Mouse (Mus musculus): ENCODE measurements at regions not wholly inside any gene's neighbourhood (a gene's known extent, or its start where the extent isn't known, plus 50 kb on each side); places are given as distances from the start of the nearest gene placed in this dataset.

GRCm38 (mm10) chr4:56489361-56489760, 250.5 kb upstream of the Gm26657 start:
- DNase-seq (ENCODE audit: low read depth, low spot score), result no peak

- DNase-seq (ENCODE audit: low read depth, low spot score), result no peak
Measured at GRCm38 (mm10) chr4:56483708-56484107, 256.2 kb upstream of the Gm26657 start.

DNA sequence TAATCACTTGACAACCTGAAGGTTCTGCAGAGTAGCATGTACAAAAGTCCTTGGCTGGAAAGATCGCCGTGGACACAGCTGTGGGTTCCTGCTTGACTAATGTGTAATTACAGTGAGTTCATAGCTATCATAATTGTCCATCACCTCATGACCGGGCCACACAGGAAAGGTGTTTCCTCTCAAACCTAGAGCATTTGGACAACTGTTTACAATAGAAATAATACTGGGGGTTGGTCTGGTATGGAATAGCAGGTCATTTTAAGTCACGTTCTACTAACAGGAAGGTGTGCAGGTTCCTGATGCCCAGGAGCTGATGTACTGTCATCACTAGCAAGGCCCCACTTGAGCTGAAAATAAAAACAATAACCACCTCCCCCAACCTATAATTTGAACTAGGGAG, 283.1 kb upstream of the Gm26657 start:
- DNase-seq (ENCODE audit: low read depth, low spot score), result no peak

DNA sequence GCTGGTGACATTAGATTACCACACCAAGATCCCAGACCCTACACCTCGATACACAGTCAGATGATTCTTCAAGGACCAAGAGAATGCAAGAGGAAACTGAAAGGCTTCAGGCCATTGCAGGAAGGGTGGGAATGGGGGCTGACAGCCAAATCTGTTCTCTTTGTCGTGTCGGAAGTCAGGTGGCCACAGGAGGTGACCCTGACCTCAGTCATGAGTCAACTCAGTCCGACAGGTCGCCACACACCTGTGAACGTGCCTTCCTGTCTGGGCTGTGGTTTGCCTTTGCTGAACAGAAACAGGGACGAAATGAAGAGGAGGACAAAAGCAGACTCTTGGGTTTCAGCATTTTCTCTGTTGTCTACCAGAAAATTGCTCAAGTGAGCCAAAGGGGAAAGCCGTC, 318.3 kb upstream of the Gm26657 start:
- DNase-seq (ENCODE audit: low read depth, low spot score), result no peak

- DNase-seq (ENCODE audit: low read depth, low spot score), result no peak
Measured at GRCm38 (mm10) chr4:56419122-56419913, 320.6 kb upstream of the Gm26657 start.

- no peak for DNase-seq (ENCODE audit: low read depth, low spot score)
Measured at GRCm38 (mm10) chr4:56411024-56411636, 328.7 kb upstream of the Gm26657 start.

DNA sequence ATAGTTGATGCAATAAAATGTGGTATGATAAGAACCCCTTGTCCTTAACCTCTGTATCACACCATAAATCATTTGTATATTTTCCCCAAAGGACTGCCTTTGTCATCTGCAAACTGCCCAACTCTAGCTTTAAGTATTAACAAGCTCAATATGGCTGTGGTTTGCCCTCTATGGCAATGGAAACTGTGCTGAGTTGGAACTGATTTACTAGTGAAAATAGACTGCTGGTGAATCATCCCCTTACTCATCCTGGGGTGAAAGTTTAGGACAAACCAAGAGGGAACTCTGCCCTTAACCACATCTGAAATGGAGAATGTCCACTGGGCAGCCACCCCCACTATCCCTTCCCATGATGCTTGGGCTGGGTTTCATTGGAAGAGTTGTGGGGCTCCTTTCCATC, 346.1 kb upstream of the Gm26657 start:
- DNase-seq (ENCODE audit: low read depth, low spot score), result no peak

DNA sequence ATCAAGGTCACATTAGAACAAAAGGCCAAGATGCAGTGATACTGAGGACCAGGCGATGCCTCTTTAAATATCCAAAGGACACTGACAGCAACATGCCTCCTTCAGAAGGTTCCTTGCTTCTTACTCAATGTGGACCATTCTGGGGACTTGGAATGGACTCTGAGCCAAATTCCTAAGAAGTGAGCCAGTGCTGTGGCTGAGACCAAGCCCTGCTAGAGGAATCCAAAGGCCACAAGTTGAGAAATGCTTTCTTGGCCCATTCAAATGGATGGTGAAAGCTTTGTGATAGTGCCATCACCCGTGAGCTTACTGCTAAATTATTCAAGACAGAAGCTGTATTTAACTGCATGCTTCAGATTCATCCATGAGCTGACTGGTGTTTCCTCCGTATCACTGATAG, 352.8 kb upstream of the Gm26657 start:
- no peak for DNase-seq (ENCODE audit: low read depth, low spot score)

DNA sequence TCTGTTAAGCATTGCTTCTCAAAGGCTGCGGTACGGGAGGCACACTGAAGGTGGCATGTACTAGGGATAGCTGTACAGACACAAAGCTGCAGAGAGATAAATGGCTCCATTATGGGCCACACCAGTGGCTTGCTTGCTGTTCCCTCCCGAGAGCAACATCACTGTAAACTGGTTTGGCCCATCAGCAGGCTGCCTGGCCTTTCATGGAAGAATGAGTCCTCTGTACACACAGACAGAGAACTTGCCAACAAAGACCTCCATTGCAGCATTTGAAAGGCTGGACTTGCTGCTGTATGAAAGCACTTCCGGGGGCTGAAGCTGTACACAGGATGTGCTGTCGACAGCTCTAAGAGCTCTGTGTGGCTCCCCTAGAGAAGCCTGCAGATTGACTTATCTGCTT, 364.1 kb upstream of the Gm26657 start:
- DNase-seq (ENCODE audit: low read depth, low spot score), result no peak

- DNase-seq (ENCODE audit: low read depth, low spot score), result no peak
Measured at GRCm38 (mm10) chr4:56374466-56374865, 365.4 kb upstream of the Gm26657 start.

DNA sequence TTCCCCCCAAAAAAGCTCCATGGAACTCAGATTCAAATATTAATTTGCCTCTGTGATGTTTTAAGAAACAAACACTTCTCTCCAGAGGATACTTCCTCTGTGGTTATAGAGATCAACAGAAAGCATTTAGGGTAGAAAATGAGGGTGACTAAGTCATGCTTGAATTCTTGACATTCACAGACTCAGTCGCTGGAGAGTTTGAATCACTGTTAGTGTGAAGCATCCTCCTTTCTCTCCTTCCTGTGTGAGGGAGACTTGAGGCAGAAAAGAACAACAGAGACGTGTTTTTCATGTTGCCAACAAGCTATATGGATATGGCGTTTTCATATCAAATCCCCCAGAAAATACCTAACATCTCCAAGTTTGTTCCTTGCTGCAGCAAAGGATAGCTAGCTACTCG, 366.1 kb upstream of the Gm26657 start:
- DNase-seq (ENCODE audit: low read depth, low spot score), result no peak

DNA sequence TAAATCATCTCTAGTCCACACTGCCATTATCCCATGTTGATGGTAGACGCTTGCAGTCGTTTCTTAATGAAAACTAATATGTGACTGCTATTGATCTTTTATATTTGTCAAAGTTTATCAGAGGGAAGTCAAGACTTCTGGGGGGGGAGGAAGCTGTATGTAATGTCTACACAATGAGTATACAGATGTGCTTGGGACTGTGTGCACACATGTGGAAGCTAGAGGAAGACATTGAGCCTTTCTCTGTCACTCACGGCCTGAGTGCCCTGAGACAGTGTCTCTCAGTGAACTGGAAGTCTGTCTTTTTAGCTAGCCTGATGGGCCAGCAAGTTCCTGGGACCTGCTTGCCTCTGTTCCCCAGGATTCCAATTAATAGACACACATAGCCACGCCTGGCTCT, 366.7 kb upstream of the Gm26657 start:
- no peak for DNase-seq (ENCODE audit: low read depth, low spot score)

GRCm38 (mm10) chr4:56372711-56373110, 367.2 kb upstream of the Gm26657 start:
- DNase-seq (ENCODE audit: low read depth, low spot score), result no peak

DNA sequence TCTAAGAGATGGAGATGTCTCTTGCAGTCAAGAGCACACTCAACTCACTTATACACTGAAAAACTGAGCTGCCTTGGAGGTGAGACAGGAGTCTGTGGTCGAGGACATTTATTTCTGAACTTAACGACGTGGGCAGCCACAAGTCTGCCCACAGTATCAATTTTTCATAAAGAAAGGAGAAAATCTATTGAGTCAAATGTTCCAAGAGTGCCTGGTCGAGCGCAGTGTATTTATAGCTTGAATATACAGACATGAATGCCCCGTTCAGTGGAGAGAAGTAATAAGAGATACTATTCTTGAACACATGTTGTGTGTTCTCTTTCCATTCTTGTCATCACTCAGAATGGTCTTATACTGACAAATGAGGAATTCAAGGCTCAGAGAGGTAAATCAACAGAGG, 375.3 kb upstream of the Gm26657 start:
- DNase-seq (ENCODE audit: low read depth, low spot score), result no peak

- DNase-seq (ENCODE audit: low read depth, low spot score), result no peak
Measured at GRCm38 (mm10) chr4:56362121-56362520, 377.7 kb upstream of the Gm26657 start.

GRCm38 (mm10) chr4:56349216-56349615, 390.7 kb upstream of the Gm26657 start:
- DNase-seq (ENCODE audit: low read depth, low spot score), result no peak

DNA sequence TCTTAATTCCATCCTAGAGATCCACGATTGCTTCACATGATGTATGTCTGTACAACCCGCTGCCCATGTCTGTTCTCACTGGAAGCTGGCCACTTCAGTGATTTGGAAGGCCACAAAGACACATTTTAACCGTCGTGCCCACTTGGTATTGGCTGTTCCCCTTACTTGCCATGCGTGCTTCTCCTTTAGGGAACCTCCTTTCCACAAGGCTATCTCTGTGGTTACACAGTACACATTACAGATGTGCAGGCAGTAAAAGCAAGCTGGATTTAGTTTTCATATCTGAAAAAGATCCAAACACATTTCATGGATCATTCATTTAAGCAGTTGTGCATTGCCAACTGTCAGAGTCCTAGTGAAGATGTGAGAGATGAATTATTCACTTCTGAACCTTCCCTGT, 414.7 kb upstream of the Gm26657 start:
- no peak for DNase-seq (ENCODE audit: low read depth, low spot score)

DNA sequence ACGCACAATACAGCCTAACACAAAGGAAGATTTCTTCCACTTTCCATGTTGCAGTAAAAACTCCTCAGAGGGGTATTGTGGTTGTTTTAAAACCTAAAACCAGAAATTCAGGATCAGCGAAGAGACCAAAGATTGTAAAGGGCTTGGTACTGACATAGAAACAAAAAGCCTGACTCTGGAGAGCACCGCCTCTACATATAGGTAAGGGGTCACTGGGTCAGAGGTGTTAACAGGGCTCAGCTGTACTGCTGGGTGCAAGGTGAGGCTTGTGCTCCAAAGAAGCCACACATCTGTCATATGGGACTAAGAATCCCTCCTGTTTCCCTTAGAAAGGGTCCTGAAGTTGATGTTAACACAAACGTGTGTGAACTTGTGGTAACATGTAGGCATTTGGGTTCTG, 420.7 kb upstream of the Gm26657 start:
- no peak for DNase-seq (ENCODE audit: low read depth, low spot score)

- DNase-seq (ENCODE audit: low read depth, low spot score), result no peak
Measured at GRCm38 (mm10) chr4:56305664-56306330, 434.1 kb upstream of the Gm26657 start.

GRCm38 (mm10) chr4:56304275-56304674, 435.6 kb upstream of the Gm26657 start:
- DNase-seq (ENCODE audit: low read depth, low spot score), result no peak

GRCm38 (mm10) chr4:56287980-56288379, 451.9 kb upstream of the Gm26657 start:
- no peak for DNase-seq (ENCODE audit: low read depth, low spot score)

DNA sequence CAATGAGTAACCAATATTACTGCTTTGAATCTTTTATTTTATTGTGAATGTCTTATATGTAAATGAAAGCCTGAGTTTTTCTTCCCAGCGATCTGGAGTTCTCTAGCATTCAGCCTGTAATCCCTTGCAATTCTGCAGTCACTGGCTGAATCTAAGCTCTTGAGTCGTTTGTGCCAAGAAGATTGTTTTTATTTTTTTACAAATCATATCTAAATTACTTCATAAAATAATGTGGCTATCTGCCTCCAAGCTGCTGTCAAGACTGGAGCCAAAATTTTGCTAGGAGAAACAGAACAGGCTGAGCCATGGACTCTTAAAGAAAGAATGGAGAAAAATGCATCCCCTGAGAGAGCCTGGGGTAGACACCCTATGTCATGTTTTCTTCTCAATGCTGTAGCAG, 455.4 kb upstream of the Gm26657 start:
- no peak for DNase-seq (ENCODE audit: low read depth, low spot score)

GRCm38 (mm10) chr4:56275836-56276235, 464.0 kb upstream of the Gm26657 start:
- no peak for DNase-seq (ENCODE audit: low read depth, low spot score)
